Mouse (Mus musculus) liver, embryonic 14.5 days (tissue): Measurements from ENCODE around the gene Usp47. TPM values are rescaled to one million over a fixed set of nuclear protein-coding genes. Genes with fewer than 3 reads are reported as not detected.

Experiments used
- ATAC-seq: fragments of 200-750 bp; cut with Nextera tagmentation; 2 replicates; pipeline ENCODE4 v1.8.0; 2017; ENCODE audit warnings: moderate number of reproducible peaks, mild to moderate bottlenecking, moderate library complexity; ENCODE audit not compliant: insufficient read depth
- DNase-seq, 3 experiments: peaks; one replicate each; pipeline ENCODE4 v3.0.0-alpha.2; 2012 to 2013; ENCODE audit warnings: low read depth in 3 of 3, low spot score in 3 of 3
- H3K27ac ChIP-seq: fragments of 300-500 bp; sonication (generic); 2 replicates; pipeline ENCODE4 v1.5.1; 2014; ENCODE audit warnings: moderate library complexity, mild to moderate bottlenecking, control low read depth, inconsistent platforms
- H3K27me3 ChIP-seq: fragments of 300-500 bp; sonication (generic); 2 replicates; pipeline ENCODE4 v1.6.1; 2014; ENCODE audit warnings: mild to moderate bottlenecking, low read length, moderate library complexity; ENCODE audit not compliant: control insufficient read depth, insufficient read depth
- H3K36me3 ChIP-seq: fragments of 300-500 bp; sonication (generic); replicated peaks from 2 replicates; pipeline ENCODE4 v1.6.1; 2014; ENCODE audit warnings: low read depth; ENCODE audit not compliant: control insufficient read depth, insufficient read depth
- H3K4me1 ChIP-seq, 2 experiments: fragments of 200-500 bp in 1 of 2; fragments of 300-500 bp in 1 of 2; sonication (generic) in 1 of 2; replicated peaks; 2 replicates each; pipeline ENCODE4 v1.6.1; 2012 to 2014; ENCODE audit warnings: antibody characterized with exemption in 1 of 2, inconsistent platforms in 1 of 2, low read length in 1 of 2; ENCODE audit not compliant: control insufficient read depth in 2 of 2, insufficient read depth in 2 of 2
- H3K4me2 ChIP-seq: fragments of 300-500 bp; sonication (generic); 2 replicates; pipeline ENCODE4 v1.6.1; 2014; ENCODE audit warnings: low read depth, mild to moderate bottlenecking, control low read depth, moderate library complexity
- H3K4me3 ChIP-seq, 2 experiments: fragments of 200-500 bp in 1 of 2; fragments of 300-500 bp in 1 of 2; sonication (generic) in 1 of 2; 2 replicates each; pipeline ENCODE4 v1.5.1; 2012 to 2014; ENCODE audit warnings: low read depth in 2 of 2, low read length in 2 of 2, mild to moderate bottlenecking in 2 of 2, control low read depth in 1 of 2, inconsistent platforms in 1 of 2, moderate library complexity in 1 of 2; ENCODE audit not compliant: insufficient read depth in 1 of 2
- H3K9ac ChIP-seq: fragments of 300-500 bp; sonication (generic); replicated peaks from 2 replicates; pipeline ENCODE4 v1.6.1; 2014; ENCODE audit warnings: mild to moderate bottlenecking, control low read depth, moderate library complexity
- H3K9me3 ChIP-seq: fragments of 300-500 bp; sonication (generic); 2 replicates; pipeline ENCODE4 v1.6.1; 2016; ENCODE audit warnings: low read length, mixed read lengths; ENCODE audit not compliant: control insufficient read depth
- CTCF ChIP-seq: IDR thresholded peaks from 2 replicates; pipeline ENCODE4 v1.5.1; 2016; ENCODE audit warnings: antibody characterized with exemption, low read depth, control low read depth
- EP300 ChIP-seq: IDR thresholded peaks from 2 replicates; pipeline ENCODE4 v1.6.1; 2016; ENCODE audit warnings: antibody characterized with exemption, low read depth
- WGBS: fragments of 180-500 bp; shearing (Covaris S2); extraction: QIAGEN DNeasy Blood & Tissue Kit; methylation state at CpG from one replicate; pipeline ENCODE4 v1.1.7; 2014; ENCODE audit not compliant: insufficient replicate concordance; 5-methylcytosine and 5-hydroxymethylcytosine counted together
- polyA plus RNA-seq, 2 experiments: library from polyadenylated mRNA; depleted of rRNA in 1 of 2; stranded (reverse) in 1 of 2; unstranded in 1 of 2; fragments of >200 nt; fragmentation: Nextera tagmentation in 1 of 2; extraction: Ambion mirVana in 1 of 2; gene quantifications; 2 replicates each; pipeline versions ENCODE4 v1.2.1 to v1.2.3; 2012 to 2014

Usp47 gene
- polyA plus RNA-seq, 2 experiments: 11.4 to 20.3 TPM

DNA sequence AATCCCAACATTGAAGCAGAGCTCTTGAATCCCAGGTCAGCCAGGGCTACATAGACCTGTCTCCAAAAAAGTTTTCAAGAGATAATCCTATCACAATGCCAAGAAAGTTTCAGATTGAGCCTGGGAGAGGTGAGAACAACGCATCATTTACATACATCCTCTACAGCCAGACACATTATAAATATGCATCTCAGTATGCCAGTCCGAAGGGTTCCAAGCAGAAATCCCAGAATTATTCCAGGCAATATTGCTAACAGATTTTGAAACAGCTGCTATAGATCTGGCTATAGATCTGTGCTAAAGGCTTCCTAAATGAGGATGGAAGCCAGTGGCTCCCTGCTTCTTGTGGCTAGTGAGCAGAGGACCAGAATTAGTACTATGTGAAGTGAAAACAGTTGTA, 77.6 kb downstream of the Usp47 start:
- Histone ChIP-seq H3K4me2 (no peak overlapping the region), H3K9ac (no peak overlapping the region), H3K27me3 (no peaks in the 10 kb centered on the region), H3K9me3 (no peaks in the 10 kb centered on the region), H3K4me3 (no peak overlapping the region), H3K27ac (no peak overlapping the region), H3K36me3 (peaks cover 26% of the 10 kb centered on the region), H3K4me1 (peaks cover 0 to 6% of the 10 kb centered on the region in 2 experiments; a peak in 1 of 4 replicates)
- 84% methylated on average over 2 of the region's 2 CpGs for WGBS
- no peak for TF ChIP-seq CTCF
- TF ChIP-seq EP300: no peak
- DNase-seq (no peak), ATAC-seq (no peak)

DNA sequence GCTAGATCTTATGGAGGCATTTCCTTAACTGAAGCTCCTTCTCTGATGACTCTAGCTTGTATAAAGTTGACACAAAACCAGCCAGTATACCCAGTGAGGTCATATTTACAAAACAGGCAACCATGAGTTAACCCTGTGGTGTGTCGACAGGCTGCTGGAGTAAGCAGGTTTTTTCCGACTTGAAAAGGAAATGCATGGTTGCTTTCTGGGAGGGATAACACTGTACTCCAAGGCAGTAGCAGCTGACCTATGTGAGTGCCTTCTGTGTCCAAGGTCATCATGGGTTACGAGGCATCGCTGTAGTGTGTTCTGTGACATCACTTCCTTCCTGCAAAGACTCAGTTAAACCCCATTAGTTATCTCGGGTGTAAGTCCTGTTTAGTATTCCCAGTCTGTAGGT, 79.6 kb downstream of the Usp47 start:
- peaks cover 24% of the 10 kb centered on the region for H3K36me3 ChIP-seq
- WGBS: 53% methylated on average over 5 of the region's 5 CpGs
- no peak overlapping the region for H3K9ac ChIP-seq
- H3K27me3 ChIP-seq: no peaks in the 10 kb centered on the region
- no peak overlapping the region for H3K4me3 ChIP-seq
- no peak for ATAC-seq
- H3K27ac ChIP-seq: no peak overlapping the region
- TF ChIP-seq CTCF (no peak), EP300 (no peak)
- H3K9me3 ChIP-seq: no peaks in the 10 kb centered on the region
- H3K4me2 ChIP-seq: no peak overlapping the region
- peaks cover 0 to 6% of the 10 kb centered on the region in 2 experiments; a peak in 1 of 4 replicates for H3K4me1 ChIP-seq
- DNase-seq: no peak

DNA sequence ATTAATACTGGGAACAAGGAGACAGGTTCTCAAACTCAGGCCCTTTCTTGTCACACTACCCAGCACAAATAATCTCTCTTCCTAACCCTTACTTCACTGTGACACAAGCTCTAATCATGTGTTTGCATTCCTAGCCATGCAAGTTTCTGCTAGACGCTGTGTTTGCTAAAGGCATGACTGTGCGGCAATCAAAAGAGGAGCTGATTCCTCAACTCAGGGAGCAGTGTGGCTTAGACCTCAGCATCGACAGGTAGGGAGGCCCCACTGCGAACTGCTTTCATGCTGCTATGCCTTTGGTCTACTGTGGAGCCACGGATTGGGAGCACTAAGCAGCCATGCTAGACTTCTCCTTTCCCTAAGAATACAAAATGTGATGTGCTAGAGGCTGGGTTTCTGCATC, 80.5 kb downstream of the Usp47 start:
- peaks cover 0 to 11% of the 10 kb centered on the region in 2 experiments; a peak in 1 of 4 replicates for H3K4me1 ChIP-seq
- no peak for DNase-seq
- WGBS: 81% methylated on average over 5 of the region's 5 CpGs

DNA sequence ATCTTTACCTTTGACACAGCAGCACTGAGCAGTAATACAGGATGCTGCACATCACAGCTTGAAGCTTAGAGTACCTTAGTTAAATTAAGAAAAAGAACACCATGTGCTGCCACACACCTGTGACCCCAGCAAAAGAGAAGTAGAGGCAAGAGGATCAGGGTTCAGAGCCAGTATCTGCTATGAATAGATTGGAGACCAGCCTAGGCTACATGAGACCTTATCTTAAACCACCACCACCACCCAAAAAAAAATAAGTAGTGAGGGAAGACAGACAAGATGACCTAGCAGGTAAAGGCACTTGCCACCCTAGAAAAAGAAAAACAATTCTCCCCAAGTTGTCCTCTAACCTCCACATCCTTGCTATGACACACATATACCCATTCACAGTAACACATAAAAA, 85.5 kb downstream of the Usp47 start:
- DNase-seq (peak in 2 of 3 experiments; percentile 16 to 19), ATAC-seq (peak; percentile 56; the same call in 1 of the 2 replicates)
- H3K27ac ChIP-seq: no peak overlapping the region
- TF ChIP-seq CTCF: no peak
- TF ChIP-seq EP300: peak; percentile 23; the same call in 1 of the 2 replicates
- H3K9ac ChIP-seq: no peak overlapping the region
- H3K9me3 ChIP-seq: no peaks in the 10 kb centered on the region
- no peak overlapping the region for H3K4me2 ChIP-seq
- H3K4me3 ChIP-seq: no peak overlapping the region
- no peaks in the 10 kb centered on the region for H3K27me3 ChIP-seq
- H3K36me3 ChIP-seq: peaks cover 19% of the 10 kb centered on the region
- H3K4me1 ChIP-seq: peaks cover 0 to 6% of the 10 kb centered on the region in 2 experiments; a peak in 1 of 4 replicates

More for the DNA sequence above, 80.5 kb downstream of the Usp47 start:
- ATAC-seq: no peak
- no peak overlapping the region for H3K4me2 ChIP-seq
- no peaks in the 10 kb centered on the region for H3K9me3 ChIP-seq
- no peak overlapping the region for H3K4me3 ChIP-seq
- TF ChIP-seq EP300 (no peak), CTCF (no peak)
- H3K27ac ChIP-seq: no peak overlapping the region
- no peak overlapping the region for H3K9ac ChIP-seq
- no peaks in the 10 kb centered on the region for H3K27me3 ChIP-seq
- H3K36me3 ChIP-seq: peaks cover 28% of the 10 kb centered on the region

DNA sequence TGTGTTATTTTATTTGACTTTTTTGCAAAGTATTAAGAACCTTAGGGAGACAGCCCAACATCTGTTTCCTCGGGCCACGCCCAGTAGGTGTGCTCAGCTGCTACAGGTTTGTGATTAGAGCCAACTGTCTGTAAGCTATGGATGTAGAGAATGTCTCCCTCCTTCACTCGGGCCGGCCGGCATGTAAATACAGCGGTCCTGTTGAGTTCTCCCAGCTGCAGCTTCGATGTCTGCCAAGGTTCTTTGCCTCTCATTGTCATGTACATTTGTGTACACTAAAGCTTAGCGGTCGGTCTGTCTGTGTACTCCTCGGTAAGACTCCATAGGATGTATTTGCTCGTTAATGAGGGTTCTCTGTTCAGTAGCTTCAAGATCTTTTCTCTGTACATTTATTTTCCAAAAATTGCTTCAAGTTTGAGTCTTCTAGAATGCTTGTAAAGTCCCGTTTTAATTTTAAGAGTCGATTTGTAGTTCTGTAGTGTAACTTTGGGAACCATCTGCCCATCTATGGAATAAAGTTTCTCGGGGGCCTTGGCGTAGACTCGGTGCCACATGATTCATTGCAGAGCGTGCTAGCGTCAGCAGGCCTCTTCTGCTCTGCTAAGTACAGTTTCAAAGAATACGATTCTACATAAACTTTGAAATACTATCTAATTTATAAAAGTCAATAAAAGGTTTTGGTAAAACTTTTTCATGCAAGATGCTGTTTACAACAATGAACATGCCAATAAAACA, 87.5 kb downstream of the Usp47 start:
- Histone ChIP-seq H3K27ac (no peak overlapping the region), H3K4me1 (peaks cover 0 to 6% of the 10 kb centered on the region in 2 experiments; a peak in 1 of 4 replicates), H3K4me2 (no peak overlapping the region), H3K4me3 (no peak overlapping the region), H3K9ac (no peak overlapping the region), H3K27me3 (no peaks in the 10 kb centered on the region), H3K36me3 (peaks cover 19% of the 10 kb centered on the region), H3K9me3 (no peaks in the 10 kb centered on the region)
- ATAC-seq: no peak
- TF ChIP-seq CTCF (no peak), EP300 (no peak)
- DNase-seq: no peak
- 83% methylated on average over 19 of the region's 19 CpGs for WGBS
